Mouse (Mus musculus): ENCODE results near the gene Decr2. TPM values are rescaled to one million over a fixed set of nuclear protein-coding genes. Genes with fewer than 3 reads are reported as not detected.

Decr2 gene
- polyA plus RNA-seq, 1 experiment from 2014 or later, result 27.3 TPM

DNA sequence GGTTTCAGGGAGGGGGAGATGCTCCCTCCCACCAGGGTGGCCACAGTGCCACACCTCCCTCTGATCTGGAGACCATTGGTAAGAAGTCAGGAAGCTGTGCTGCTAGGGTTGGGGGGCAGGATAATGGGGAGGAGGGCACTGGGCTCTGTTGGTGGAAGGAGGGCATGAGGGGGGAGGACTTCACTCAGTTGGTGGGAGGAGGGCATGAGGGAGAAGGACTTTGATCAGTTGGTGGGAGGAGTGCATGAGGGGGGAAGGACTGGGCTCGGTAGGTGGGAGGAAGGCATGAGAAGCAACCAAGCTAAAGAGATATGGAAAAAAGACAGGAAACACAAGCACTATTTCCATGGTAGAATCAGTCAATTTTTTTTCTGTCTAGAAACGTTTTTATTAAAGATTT lies 9.3 kb downstream of the Decr2 start:
- DNase-seq (ENCODE audit: low spot score) (no peak), ATAC-seq (replicated peaks; ENCODE audit: low FRiP score, low TSS enrichment, low read depth) (no peak)
- H3K27ac ChIP-seq (ENCODE audit: low read depth), result no peak overlapping the region
- peaks cover 6% of the 10 kb centered on the region; the same call in 1 of the 2 replicates for H3K36me3 ChIP-seq (ENCODE audit: control insufficient read depth, insufficient read depth, low read length)
- no peaks in the 10 kb centered on the region for H3K27me3 ChIP-seq (replicated peaks; ENCODE audit: control insufficient read depth, insufficient read depth, low read length)
- no peak overlapping the region for H3K9ac ChIP-seq (ENCODE audit: low read length)
- 47% methylated on average over 2 of the region's 2 CpGs for WGBS
- no peaks in the 10 kb centered on the region for H3K9me3 ChIP-seq (ENCODE audit: control insufficient read depth, low read length)
- H3K4me3 ChIP-seq (ENCODE audit: low read depth, low read length), result no peak overlapping the region
- no peaks in the 10 kb centered on the region for H3K4me1 ChIP-seq (replicated peaks; ENCODE audit: control insufficient read depth, insufficient read depth, low read length)
- no peak overlapping the region for H3K4me2 ChIP-seq (ENCODE audit: low read length)

DNA sequence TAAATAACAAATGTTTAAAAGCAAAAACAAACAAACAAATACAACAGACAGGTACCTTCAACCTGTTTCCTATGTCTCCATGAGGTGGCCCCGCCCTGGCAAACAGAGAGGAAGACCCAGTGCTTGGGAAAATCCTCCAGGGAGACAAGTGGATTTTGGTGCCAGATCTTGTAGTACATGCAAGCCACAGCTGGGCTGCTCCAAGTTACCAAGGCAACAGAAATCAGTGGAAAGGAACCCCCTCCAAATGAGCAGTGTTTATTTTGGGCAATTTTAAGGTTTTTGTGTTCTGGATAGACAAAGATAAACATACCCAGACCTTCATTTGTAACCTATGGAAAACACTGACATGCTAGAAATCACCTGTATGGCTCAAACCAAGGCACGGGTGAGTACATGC lies 11.3 kb downstream of the Decr2 start:
- no peaks in the 10 kb centered on the region for H3K4me1 ChIP-seq (replicated peaks; ENCODE audit: control insufficient read depth, insufficient read depth, low read length)
- H3K36me3 ChIP-seq (ENCODE audit: control insufficient read depth, insufficient read depth, low read length), result peaks cover 4% of the 10 kb centered on the region; the same call in 1 of the 2 replicates
- no peak overlapping the region for H3K27ac ChIP-seq (ENCODE audit: low read depth)
- no peaks in the 10 kb centered on the region for H3K9me3 ChIP-seq (ENCODE audit: control insufficient read depth, low read length)
- no peak overlapping the region for H3K4me3 ChIP-seq (ENCODE audit: low read depth, low read length)
- H3K4me2 ChIP-seq (ENCODE audit: low read length), result no peak overlapping the region
- no peak for DNase-seq (ENCODE audit: low spot score)
- WGBS, result 70% methylated on average over 2 of the region's 2 CpGs
- H3K9ac ChIP-seq (ENCODE audit: low read length), result no peak overlapping the region
- ATAC-seq (replicated peaks; ENCODE audit: low FRiP score, low TSS enrichment, low read depth), result no peak
- no peaks in the 10 kb centered on the region for H3K27me3 ChIP-seq (replicated peaks; ENCODE audit: control insufficient read depth, insufficient read depth, low read length)

DNA sequence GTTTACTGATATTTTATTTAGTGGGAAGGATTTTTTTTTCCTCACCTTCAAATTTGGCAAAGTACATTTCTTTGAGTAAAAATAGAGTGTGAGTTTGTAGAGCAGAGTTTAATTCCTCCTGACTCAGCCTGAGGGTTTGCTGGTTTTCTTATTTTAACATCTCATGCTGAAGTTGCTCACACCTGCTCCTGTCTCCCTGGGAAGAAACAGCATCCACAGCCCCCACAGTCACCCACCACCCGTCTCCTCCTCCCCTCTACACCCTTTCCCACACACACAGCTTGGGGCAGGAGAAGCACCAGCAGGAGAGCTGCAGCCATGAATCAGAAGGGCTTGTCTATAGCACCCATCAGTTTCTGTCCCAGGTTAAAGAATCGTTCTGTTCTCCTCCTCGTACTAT lies 14.9 kb downstream of the Decr2 start:
- H3K9me3 ChIP-seq (ENCODE audit: control insufficient read depth, low read length), result no peaks in the 10 kb centered on the region
- H3K27me3 ChIP-seq (replicated peaks; ENCODE audit: control insufficient read depth, insufficient read depth, low read length), result 0 out of 2 replicates have a peak, but pooled peaks cover 6% of the 10 kb centered on the region
- H3K36me3 ChIP-seq (ENCODE audit: control insufficient read depth, insufficient read depth, low read length), result no peaks in the 10 kb centered on the region
- no peak overlapping the region for H3K4me2 ChIP-seq (ENCODE audit: low read length)
- H3K4me3 ChIP-seq (ENCODE audit: low read depth, low read length), result no peak overlapping the region
- WGBS, result 67% methylated on average over 3 of the region's 3 CpGs
- no peak overlapping the region for H3K9ac ChIP-seq (ENCODE audit: low read length)
- no peaks in the 10 kb centered on the region for H3K4me1 ChIP-seq (replicated peaks; ENCODE audit: control insufficient read depth, insufficient read depth, low read length)
- ATAC-seq (replicated peaks; ENCODE audit: low FRiP score, low TSS enrichment, low read depth), result no peak
- DNase-seq (ENCODE audit: low spot score), result no peak
- no peak overlapping the region for H3K27ac ChIP-seq (ENCODE audit: low read depth)

DNA sequence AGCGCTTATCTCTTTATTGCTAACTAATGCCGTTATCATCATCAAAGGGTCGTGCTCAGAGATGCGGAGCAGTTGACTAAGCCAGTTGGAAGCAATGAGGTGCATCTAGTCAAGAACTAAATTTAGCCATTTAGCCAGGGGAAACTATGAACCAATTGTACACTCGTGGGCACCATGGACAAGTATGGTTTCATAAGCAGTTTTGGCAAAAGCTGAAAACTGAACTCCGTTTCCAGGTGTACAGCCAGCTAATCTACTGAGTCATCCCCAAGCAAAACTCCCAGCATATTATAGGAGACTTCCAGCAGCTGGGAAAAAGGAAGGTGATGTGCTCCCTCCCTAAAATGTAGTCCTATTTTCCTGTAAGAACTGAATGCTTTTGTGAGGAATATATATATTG lies 20.0 kb downstream of the Decr2 start:
- H3K9ac ChIP-seq (ENCODE audit: low read length), result no peak overlapping the region

GRCm38 (mm10) chr17:26068831-26069739 lies 21.1 kb downstream of the Decr2 start, which contains the start of gene Rab11fip3:
Gene Rab11fip3, minus strand, starts transcription at chr17:26069555.
- WGBS, result under 1% methylated on average over 94 of the region's 94 CpGs
- Histone ChIP-seq H3K9me3 (ENCODE audit: control insufficient read depth, low read length) (no peaks in the 10 kb centered on the region), H3K36me3 (ENCODE audit: control insufficient read depth, insufficient read depth, low read length) (no peaks in the 10 kb centered on the region; the same call in 1 of the 2 replicates), H3K4me1 (replicated peaks; ENCODE audit: control insufficient read depth, insufficient read depth, low read length) (peaks cover 23% of the 10 kb centered on the region), H3K9ac (ENCODE audit: low read length) (peak within 1 kb of the TSS; percentile 75), H3K4me2 (ENCODE audit: low read length) (peak within 1 kb of the TSS; percentile 76), H3K27me3 (replicated peaks; ENCODE audit: control insufficient read depth, insufficient read depth, low read length) (0 out of 2 replicates have a peak, but pooled peaks cover 6% of the 10 kb centered on the region), H3K4me3 (ENCODE audit: low read depth, low read length) (peak within 1 kb of the TSS; percentile 93), H3K27ac (ENCODE audit: low read depth) (peak within 1 kb of the TSS; percentile 51)
- peak; percentile 92 for ATAC-seq (replicated peaks; ENCODE audit: low FRiP score, low TSS enrichment, low read depth)
- DNase-seq (ENCODE audit: low spot score), result peak; percentile 93

More for the DNA sequence above, 20.0 kb downstream of the Decr2 start:
- 25% methylated on average over 6 of the region's 6 CpGs for WGBS
- 0 out of 2 replicates have a peak, but pooled peaks cover 6% of the 10 kb centered on the region for H3K27me3 ChIP-seq (replicated peaks; ENCODE audit: control insufficient read depth, insufficient read depth, low read length)
- no peak overlapping the region for H3K4me3 ChIP-seq (ENCODE audit: low read depth, low read length)
- DNase-seq (ENCODE audit: low spot score) (no peak), ATAC-seq (replicated peaks; ENCODE audit: low FRiP score, low TSS enrichment, low read depth) (no peak)
- H3K27ac ChIP-seq (ENCODE audit: low read depth), result no peak overlapping the region
- H3K4me1 ChIP-seq (replicated peaks; ENCODE audit: control insufficient read depth, insufficient read depth, low read length), result peaks cover 23% of the 10 kb centered on the region
- H3K4me2 ChIP-seq (ENCODE audit: low read length), result peak overlapping the region; percentile 76
- H3K36me3 ChIP-seq (ENCODE audit: control insufficient read depth, insufficient read depth, low read length), result no peaks in the 10 kb centered on the region; the same call in 1 of the 2 replicates
- no peaks in the 10 kb centered on the region for H3K9me3 ChIP-seq (ENCODE audit: control insufficient read depth, low read length)

GRCm38 (mm10) chr17:26068024-26068830 lies 21.9 kb downstream of the Decr2 start:
- under 1% methylated on average over 44 of the region's 44 CpGs for WGBS
- ATAC-seq (replicated peaks; ENCODE audit: low FRiP score, low TSS enrichment, low read depth) (peak; percentile 4; the same call in 1 of the 2 replicates), DNase-seq (ENCODE audit: low spot score) (peak; percentile 74)
- H3K27me3 ChIP-seq (replicated peaks; ENCODE audit: control insufficient read depth, insufficient read depth, low read length), result 0 out of 2 replicates have a peak, but pooled peaks cover 6% of the 10 kb centered on the region
- no peaks in the 10 kb centered on the region for H3K9me3 ChIP-seq (ENCODE audit: control insufficient read depth, low read length)
- peak overlapping the region; percentile 93 for H3K4me3 ChIP-seq (ENCODE audit: low read depth, low read length)
- H3K9ac ChIP-seq (ENCODE audit: low read length), result peak overlapping the region; percentile 75
- peaks cover 23% of the 10 kb centered on the region for H3K4me1 ChIP-seq (replicated peaks; ENCODE audit: control insufficient read depth, insufficient read depth, low read length)
- no peak overlapping the region for H3K27ac ChIP-seq (ENCODE audit: low read depth)
- no peaks in the 10 kb centered on the region; the same call in none of the 2 replicates for H3K36me3 ChIP-seq (ENCODE audit: control insufficient read depth, insufficient read depth, low read length)
- H3K4me2 ChIP-seq (ENCODE audit: low read length), result peak overlapping the region; percentile 76

DNA sequence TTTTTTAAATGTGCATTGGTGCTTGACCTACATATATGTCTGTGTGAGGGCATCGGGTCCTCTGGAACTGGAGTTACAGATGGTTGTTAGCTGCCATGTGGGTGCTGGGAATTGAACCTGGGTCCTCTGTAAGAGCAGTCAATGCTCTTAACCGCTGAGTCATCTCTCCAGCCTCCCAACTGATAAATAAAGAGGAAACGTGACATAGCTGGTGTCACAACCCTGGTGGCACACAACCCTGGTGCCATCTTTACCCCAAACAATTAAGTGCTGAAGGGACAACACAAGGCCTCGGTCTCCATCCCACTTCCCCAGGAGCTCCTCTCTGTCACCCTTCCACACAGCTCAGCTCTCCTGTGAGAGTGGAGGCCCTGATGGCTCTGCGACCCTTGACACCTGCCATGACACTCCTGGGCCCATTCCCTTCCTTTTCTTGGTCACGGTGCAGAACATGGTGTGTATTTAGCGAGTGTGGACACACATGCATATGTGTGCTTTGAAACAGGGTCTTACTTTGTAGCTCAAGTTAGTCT lies 23.6 kb downstream of the Decr2 start:
- no peak for DNase-seq (ENCODE audit: low spot score)
- peak overlapping the region; percentile 76 for H3K4me2 ChIP-seq (ENCODE audit: low read length)
- WGBS, result 89% methylated on average over 7 of the region's 7 CpGs
- H3K9me3 ChIP-seq (ENCODE audit: control insufficient read depth, low read length), result no peaks in the 10 kb centered on the region
- peaks cover 23% of the 10 kb centered on the region for H3K4me1 ChIP-seq (replicated peaks; ENCODE audit: control insufficient read depth, insufficient read depth, low read length)
- H3K27ac ChIP-seq (ENCODE audit: low read depth), result no peak overlapping the region
- H3K36me3 ChIP-seq (ENCODE audit: control insufficient read depth, insufficient read depth, low read length), result no peaks in the 10 kb centered on the region; the same call in none of the 2 replicates
- 0 out of 2 replicates have a peak, but pooled peaks cover 6% of the 10 kb centered on the region for H3K27me3 ChIP-seq (replicated peaks; ENCODE audit: control insufficient read depth, insufficient read depth, low read length)
- no peak for ATAC-seq (replicated peaks; ENCODE audit: low FRiP score, low TSS enrichment, low read depth)
- no peak overlapping the region for H3K9ac ChIP-seq (ENCODE audit: low read length)
- H3K4me3 ChIP-seq (ENCODE audit: low read depth, low read length), result no peak overlapping the region

- Histone ChIP-seq H3K27ac (ENCODE audit: low read depth) (no peak overlapping the region), H3K4me3 (ENCODE audit: low read depth, low read length) (no peak overlapping the region), H3K4me1 (replicated peaks; ENCODE audit: control insufficient read depth, insufficient read depth, low read length) (peaks cover 21% of the 10 kb centered on the region), H3K27me3 (replicated peaks; ENCODE audit: control insufficient read depth, insufficient read depth, low read length) (no peaks in the 10 kb centered on the region), H3K36me3 (ENCODE audit: control insufficient read depth, insufficient read depth, low read length) (no peaks in the 10 kb centered on the region; the same call in none of the 2 replicates), H3K9me3 (ENCODE audit: control insufficient read depth, low read length) (no peaks in the 10 kb centered on the region), H3K9ac (ENCODE audit: low read length) (no peak overlapping the region), H3K4me2 (ENCODE audit: low read length) (no peak overlapping the region)
- no peak for DNase-seq (ENCODE audit: low spot score)
- ATAC-seq (replicated peaks; ENCODE audit: low FRiP score, low TSS enrichment, low read depth), result no peak
- WGBS, result 81% methylated on average over 6 of the region's 6 CpGs
Measured at GRCm38 (mm10) chr17:26064916-26065315, 25.2 kb downstream of the Decr2 start.
